Mouse (Mus musculus): ENCODE measurements around the gene Rsrc1.

The Rsrc1 gene

GRCm38 (mm10) chr3:67284039-67284438 lies 302.8 kb downstream of the Rsrc1 start:
- no peak for DNase-seq

DNA sequence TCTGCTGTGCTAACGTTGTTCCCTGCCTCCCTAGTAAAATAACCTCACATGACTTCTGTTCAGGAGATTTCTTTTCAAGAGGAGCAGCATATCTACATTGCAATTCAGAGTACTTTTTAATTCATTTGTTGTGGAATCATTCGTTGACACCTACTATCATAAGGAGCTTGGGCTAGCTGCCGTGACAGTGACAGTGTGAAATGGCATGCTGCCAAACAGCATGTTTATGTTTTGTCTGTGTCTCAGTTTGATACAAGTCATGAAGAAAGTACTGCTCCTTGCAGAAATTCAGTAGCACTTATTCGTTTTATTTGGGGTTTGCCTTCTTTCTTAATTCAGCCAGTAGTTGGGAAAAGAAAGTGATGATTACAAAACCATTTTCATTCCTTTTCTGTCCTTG lies 303.7 kb downstream of the Rsrc1 start:
- no peak for DNase-seq

DNA sequence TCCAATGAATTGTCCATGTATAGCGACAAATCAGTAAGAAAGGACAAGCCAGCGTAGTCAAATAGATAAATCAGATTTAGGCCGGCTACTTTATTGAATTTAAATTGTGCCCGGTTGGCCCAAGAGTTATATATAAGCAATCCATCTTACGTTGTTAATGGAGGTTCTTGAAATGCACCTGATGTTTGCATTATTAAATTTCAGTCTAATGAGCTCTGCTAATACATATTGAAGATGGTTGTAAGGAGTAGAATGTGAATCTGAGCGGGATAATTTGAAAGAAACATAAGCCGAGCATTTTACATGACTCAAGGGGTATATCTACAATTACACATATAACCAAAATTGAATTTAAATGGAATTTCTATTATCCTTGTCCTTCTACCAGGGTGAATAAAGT lies 307.5 kb downstream of the Rsrc1 start:
- no peak for DNase-seq

GRCm38 (mm10) chr3:67289482-67289881 lies 308.3 kb downstream of the Rsrc1 start:
- no peak for DNase-seq

DNA sequence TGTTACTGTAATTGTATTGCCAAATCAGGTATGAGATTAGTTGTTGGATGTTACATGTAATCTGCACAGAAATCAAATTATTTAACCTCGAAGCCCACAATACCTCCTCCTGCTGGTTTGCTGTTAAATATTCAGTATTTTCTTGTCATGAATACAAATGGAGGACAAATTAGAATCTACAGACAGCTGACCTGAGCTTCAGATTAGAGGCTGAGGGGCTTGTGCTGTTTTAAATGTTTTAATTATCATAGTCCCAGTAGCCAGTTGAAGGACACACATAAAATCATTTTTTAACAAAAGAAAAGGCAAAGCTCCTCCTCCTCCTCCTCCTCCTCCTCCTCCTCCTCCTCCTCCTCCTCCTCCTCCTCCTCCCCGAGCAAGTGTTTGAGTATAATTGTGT lies 327.5 kb downstream of the Rsrc1 start:
- no peak for DNase-seq

- DNase-seq, result no peak
These were observed 328.6 kb downstream of the Rsrc1 start for GRCm38 (mm10) chr3:67309644-67310311.

GRCm38 (mm10) chr3:67311436-67311835 lies 330.2 kb downstream of the Rsrc1 start:
- no peak for DNase-seq

GRCm38 (mm10) chr3:67322422-67322821 lies 341.2 kb downstream of the Rsrc1 start:
- no peak for DNase-seq

- no peak for DNase-seq
These were observed 358.4 kb downstream of the Rsrc1 start for GRCm38 (mm10) chr3:67339558-67339957.

DNA sequence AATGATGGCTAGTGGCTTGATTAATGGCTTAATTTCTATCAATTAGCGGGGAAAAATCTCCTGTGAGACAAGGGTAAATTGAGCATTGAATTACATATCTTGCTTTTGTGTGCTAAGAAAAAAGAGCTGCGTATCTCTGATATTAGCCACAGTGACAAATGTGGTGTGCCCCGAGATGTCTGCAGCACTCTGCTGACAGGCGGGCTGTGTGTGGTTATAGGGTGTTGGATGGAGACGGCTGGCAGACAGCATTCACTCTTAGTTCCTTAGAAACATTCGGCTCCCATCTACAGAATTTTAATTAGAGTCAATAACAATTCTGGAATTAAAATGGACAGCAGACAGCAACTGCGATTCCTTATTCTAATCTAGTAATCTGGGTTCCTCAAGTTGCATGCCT lies 359.7 kb downstream of the Rsrc1 start:
- DNase-seq, result no peak

DNA sequence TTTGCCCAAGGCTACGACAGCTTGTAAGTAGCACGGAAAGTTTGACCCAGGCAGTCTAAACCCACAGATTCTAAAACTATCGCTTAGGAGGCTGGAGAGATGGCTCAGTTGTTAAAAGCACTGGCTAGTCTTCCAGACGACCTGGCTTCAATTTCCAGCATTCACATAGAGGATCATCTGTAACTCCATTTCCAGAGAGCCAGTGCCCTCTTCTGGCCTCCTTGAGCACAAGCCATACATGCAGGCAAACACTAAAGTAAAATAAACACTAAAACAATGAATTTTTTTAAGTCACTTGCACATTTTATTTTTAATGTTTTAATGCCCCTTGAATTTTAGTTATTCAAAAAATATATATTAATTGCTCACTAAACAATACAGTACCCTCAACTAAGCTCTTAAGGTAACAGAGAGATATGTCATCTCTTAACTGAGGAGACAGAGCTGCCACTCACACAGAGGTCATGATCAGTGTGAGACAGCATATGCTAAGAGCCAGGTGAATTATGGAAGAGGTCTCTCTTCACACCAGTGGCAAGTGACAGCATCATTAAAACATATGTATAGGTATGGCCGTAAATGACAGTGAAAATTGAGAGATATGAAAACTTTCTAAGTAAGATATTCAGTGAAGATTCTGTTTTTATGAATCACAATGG lies 361.9 kb downstream of the Rsrc1 start:
- DNase-seq, result no peak

DNA sequence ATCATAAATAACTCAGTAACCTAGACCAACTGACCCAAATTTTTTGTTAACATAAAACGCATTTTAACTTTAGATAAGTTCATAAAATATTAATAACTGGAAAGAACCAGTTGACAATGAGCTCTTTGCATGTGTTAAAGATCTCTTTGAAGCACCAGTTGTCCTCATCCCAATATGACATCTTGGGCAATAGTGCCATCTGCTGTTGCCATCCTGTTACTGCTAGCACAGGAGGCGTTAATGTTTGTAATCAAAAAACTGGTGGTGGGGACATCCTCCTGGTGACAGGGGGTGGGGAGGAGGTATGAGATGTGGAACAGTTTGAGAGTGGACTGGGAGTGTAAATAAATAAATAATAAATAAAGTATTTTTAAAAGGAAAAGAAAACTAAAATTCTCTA lies 363.4 kb downstream of the Rsrc1 start:
- DNase-seq, result peak; percentile 61 to 62

DNA sequence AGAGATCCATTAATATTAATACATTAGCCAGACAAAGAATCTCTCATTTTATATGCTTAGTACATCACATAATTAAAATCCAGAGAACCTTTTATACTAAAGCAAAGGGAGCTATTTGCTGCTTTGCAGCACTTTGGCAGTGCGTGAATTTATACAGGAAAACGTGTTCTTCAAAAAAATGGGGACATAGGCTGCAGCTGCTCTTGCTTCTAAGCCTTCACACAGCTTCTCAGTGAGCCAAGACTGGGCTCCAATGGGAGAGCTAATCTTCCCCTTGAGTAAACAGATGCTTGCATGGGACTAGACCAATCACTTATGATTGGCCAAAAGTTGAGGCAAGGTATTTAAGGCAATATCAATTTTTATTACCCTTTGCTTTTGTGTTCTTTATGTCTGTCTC lies 365.5 kb downstream of the Rsrc1 start:
- DNase-seq, result no peak

- DNase-seq, result no peak
These were observed 370.4 kb downstream of the Rsrc1 start for GRCm38 (mm10) chr3:67351406-67352127.

DNA sequence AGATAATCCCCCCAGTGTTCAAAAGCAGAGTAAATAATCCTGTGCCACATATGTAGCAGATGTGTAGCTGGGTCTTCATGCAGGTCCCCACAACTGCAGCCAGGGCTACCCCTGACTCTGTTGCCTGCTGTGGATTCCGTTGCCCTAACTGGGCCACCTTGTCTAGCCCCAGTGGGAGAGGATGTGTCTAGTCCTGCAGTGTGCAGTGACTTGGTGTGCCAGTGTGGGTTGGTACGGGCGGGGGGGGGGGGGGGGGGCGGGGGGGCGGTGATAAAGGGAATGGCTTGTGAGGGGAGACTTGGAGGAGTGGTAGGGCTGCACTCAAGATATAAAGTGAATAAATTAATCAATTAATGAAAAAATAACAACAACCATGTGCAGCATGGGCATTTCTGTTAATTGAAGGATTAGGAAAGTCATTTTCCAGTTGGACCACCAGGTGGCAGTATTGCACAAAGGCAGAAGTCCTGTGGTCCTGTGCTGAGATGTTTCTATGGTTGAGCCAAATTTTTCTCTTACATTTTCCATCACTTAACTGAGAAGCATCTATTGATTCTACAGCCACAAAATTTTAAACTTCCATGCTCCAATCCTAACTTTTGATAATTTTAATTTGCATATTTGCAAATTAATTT lies 371.1 kb downstream of the Rsrc1 start:
- peak; percentile 62 for DNase-seq

- DNase-seq, result no peak
These were observed 371.6 kb downstream of the Rsrc1 start for GRCm38 (mm10) chr3:67352763-67353149.

DNA sequence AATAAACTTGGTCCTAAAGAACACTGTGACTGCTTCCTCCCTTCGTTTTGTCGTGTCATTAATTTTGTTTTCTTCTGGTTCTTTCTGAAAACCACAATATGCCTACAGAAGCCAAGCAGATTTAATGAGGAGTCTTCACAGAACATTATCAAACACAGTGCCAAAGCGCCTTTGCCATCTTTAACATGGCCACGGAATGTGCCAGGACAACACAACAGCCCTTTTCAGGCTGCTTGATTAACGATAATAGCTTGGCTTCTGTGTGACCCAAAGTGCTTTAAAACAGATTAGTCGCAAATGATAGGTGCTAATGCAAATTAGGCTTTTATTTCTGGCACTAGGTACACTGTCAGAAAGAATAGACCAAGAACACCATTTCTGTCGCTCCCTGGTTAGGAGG lies 377.2 kb downstream of the Rsrc1 start:
- no peak for DNase-seq

DNA sequence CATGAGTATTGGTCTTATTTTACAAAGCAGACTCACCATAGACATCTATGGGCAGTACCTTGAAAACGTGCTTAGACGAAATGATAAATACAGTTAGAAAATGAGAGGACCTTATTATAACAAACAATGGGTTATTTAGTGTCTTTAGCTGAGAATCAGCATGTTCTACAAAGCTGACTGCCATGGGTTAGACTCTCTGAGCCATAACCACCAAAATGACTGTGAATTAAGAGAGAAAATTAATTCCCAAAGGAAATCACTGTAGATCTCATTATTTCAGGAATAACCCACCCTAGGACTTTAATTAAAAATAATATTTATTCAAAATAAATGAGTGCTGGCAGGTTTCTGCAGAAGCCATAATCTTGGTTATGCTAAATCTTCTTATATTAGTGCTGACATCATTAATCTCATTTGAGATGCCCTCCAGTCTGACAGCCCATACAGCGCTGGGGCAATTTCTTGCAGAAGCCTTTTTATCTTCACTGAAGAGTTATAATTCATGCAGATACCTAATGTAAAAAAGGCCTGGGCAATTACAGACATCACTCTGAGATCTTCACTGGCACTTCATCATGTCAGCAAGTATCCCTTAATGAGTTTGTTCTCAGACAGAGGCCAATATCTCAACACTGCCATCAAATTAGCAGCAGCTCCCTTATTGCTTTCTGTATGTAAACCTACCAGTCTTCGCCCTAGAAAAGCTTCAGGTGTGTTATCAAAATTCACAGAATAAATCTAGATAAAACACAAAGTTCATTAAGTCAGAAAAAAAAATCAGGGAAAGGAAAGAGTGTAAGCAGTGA lies 385.1 kb downstream of the Rsrc1 start:
- no peak for DNase-seq

DNA sequence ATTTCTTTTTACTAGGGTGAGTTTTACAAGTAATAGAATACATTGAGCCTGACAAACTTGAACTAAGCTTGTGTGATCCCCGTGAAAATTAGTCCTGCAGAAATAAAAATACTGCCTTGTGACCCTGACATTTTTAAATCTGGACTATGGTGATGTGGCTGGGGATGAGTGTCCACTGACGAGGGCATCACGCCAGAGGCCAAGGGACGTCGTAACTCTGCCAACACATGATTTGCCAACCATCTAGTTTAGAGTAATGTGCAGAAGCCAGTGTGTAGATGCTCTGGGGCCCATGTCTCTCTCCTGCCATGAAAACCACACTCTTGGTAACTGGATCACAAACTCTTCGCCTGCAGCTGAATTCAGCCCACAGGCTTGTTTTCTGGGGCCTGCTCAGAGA lies 386.3 kb downstream of the Rsrc1 start:
- no peak for DNase-seq

DNA sequence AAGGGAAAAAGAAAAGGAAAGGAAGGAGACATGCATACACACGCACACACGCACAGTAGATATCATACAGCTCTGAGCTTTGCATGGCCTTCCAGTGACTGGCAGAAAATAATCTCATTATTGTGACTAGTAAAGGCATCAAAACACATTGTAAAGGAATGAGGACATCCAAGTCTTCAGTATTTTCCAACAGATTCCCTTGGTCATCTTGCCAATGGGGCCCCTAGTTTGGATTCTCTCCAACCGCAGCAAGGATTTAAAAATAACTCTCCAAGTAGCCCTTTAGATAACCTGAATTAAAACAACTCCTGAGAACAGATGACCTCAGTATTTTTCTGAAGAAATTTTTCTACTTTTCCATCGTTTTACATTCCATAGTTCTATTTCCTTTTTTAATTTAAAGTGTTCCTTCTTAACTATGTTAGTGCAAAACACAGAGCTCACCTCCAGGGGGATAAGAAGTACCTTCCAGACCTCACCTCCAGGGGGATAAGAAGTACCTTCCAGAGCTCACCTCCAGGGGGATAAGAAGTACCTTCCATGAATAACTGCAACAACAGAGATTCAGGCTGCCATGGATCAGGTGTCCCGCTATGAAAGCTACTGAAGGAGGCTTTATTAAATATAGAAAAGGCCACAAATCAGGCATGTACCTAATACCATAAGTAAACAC lies 388.4 kb downstream of the Rsrc1 start:
- peak in 1 of 2 experiments; percentile 11 for DNase-seq

GRCm38 (mm10) chr3:67372194-67372593 lies 391.0 kb downstream of the Rsrc1 start:
- no peak for DNase-seq

DNA sequence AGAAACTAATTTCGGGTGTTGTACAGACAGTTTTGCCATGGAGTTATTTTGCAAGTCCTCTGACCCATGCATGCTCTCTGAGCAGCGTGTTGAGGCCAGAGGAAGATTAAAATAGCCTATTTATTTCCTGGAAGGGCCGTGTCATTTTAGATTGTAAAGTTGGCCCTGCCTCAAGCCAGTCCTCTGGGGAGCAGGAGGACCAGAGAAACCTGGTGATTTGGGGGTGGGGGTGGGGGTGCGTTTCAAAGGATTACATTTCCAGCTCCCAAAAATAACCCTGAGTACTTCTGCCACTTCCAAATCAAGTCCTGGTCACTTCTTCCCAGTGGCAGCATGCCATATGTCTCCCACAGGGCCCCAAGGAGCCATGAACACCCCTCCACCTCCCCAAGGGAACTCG lies 391.6 kb downstream of the Rsrc1 start:
- no peak for DNase-seq

Data from B cell, adult 2 months (primary cell).